Mouse (Mus musculus): ENCODE results near the gene Jpt2.
"Not testable (repeated sequence)": the region's sequence is repeated elsewhere in the genome, so short reads cannot be mapped to it uniquely, and the experiment has no call there.

Gene Jpt2

DNA sequence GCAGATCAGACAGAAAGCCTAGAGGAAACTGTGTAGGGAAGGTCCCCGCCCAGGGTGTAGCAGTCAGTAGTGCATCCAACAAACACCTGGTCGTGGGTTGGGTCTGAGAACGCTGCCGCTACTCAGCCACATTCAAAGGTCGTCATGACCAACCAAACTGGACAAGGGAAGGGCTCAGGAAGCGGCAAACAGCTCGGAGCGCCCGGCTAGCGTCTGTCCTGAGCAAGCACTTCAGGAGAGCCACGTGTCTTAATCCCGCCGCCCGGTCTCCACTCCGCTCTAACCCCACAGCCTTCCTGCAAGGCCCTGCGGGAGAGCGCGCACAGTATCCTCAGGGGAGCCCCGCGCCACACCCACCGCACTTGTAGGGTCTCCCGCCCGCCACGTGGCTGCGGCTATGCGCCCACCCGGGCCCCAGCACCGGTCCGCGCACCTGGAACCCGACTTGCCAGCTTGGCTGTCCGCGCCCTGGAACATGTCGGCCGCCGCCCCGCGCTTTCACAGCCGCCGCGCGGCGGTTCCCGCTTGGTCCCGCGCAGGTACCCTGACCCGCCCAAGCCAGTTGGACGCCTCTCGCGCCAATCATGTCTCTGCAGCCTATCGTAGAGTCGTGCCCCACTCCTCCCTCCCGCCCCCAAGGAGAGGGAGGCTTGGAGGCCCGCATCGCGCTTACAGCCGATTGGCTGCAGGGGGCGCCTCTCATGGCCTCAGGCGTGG, at the start of gene Jpt2:
Gene Jpt2 (minus strand): TSS at position 555 of the 717 bp plus-strand sequence.
- peak; percentile 99 for DNase-seq (ENCODE audit: low read depth)

DNA sequence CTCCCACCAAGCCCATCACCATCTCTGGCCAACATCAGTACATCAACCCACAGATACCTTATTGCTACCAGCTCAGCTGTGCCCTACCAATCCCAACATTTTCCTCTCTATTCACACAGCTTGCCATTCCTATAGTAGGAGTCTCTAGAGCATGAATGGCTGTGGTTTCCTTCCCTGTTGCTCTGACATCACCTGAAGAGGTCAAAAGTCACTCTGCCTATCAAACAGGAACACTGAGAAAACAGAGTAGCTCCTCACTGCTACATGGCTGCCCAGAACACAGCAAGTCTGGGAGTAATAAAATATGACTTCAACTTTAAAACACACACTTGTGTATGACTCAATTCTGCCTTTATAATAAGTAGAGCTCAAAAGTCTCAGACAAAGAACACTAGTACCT, 47.0 kb upstream of the Jpt2 start:
- DNase-seq (ENCODE audit: low read depth) = no peak

DNA sequence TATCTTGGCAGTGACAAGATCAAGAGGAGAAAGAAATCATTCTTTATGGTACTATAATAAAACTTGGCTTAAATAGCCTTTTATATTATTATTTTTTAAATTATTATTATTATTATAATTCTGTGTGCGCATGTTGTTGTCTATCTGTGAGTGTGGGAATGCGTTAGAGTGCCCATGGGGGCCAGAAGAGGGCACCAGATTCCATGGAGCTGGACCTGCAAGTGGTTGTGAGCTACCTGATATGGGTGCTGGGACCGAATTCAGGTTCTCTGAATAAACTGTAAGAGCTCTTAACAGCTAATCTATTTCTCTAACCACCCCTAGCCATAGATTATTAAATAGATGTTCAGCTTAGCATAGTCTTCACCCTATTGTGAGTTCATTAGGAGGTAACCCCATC, 44.6 kb upstream of the Jpt2 start:
- no peak for DNase-seq (ENCODE audit: low read depth)

DNA sequence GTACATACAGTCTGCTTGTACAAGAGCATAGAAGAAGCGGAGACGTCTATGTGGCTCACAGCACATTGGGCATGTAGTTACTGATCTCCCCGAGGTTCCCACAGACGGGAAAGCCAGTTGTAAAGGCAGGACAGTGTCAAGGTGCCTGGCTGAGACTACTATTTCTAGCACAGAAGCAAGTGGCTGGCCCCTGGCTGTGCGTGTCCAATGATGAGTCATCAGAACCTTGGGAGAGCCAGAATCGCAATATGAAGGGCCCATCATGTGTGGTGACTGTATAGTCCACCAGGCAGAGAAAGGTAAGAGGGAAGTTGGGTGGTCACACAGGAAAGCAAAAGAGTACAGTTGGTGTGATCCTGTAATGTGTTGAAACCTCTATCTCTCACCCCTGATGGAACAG, 34.2 kb upstream of the Jpt2 start:
- DNase-seq (ENCODE audit: low read depth) = no peak

DNA sequence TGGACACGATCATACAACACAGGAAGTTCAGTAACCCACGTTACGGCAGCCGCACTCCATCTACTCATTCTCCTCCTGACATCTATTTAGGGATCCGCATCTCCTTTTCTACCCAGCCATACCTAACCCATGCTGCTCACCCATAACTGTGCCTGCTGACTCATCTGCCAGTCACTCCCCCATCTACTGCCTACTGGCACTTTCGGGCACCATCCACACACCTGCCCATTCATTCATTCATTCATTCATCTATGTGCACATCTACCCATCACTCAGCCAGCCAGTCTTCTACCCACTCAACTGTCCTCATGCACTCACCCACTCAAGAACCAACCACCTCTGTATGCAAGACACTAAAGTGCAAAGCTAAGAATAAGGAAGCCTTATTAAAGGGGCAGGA, 26.7 kb upstream of the Jpt2 start:
- no peak for DNase-seq (ENCODE audit: low read depth)

DNA sequence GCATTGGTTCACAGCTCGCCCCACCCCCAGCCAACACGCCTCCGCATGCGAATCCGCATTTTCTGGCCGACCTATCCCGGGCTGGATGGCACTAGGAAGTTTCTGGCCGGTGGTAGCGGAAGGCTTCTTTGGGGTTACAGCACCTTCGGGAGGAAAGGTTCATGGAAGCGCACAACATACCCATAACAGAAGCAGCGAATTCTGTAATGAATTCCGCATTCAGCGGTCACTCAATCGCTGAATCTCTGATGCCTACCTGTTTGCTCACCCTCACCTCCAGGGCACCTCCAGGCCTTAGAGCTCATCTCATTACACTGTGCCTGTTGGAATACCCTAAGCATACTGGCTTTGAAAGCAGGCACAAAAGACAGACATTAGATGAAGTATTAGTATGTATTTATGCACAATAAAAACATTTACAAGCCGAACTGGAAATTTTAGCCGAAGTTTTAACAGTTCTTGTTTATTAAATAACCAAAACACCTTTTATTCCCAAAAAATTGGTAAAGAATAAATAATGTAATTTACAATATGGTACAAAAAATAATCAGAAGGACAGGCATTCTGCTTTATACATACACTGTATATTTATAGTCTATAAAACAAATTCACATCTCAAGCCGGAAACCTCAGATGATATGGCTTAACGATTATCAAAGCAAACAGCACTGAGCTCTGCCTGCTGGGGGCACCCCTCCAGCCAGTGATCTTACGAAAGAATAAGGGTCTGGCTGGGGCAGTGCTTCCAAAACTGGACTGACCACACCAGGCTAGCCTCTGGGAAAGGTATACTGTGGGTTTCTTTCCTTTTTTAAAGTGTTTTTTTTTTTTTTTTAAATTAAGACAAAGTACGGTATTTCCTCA, 595 bp upstream of the Jpt2 start:
- peak; percentile 25 for DNase-seq (ENCODE audit: low read depth)

DNA sequence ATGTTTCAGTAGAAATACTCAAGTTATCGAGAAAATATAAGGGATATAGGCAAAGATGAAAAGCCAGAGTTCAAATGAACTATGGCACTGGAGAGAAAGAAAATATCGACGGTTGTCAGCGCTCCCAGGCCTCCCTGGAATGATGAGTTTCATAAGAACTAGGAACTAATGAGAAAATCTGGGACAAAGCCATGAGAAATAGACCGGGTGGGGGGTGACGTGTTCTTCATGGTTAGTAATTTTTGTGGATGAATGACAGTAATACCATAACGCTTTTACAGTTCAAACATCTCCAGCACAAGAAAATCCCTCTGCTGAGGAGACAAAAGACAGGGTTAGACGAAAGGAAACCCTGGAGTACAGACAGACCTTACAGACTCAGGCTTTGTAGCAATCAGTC, 1.1 kb downstream of the Jpt2 start:
- DNase-seq (ENCODE audit: low read depth) = no peak

DNA sequence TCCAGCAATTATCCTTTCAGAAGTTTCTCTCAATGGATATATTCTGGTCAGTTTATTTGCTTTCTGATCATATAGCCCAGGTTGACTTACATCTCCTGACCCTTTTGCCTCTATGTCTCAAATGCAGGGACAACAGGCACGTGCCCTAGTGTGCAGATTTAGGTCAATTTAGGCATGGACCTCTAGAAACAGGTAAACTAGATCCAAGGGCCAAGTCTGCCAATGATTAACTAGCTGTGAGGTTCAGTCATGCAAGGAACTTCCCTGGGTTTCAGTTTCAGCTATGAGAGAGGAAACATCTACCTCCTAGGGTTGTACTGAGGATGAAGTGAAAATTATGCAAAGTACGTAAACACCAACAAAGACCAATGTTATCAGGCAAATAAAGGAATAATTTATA, 7.2 kb downstream of the Jpt2 start:
- DNase-seq (ENCODE audit: low read depth) = no peak

DNA sequence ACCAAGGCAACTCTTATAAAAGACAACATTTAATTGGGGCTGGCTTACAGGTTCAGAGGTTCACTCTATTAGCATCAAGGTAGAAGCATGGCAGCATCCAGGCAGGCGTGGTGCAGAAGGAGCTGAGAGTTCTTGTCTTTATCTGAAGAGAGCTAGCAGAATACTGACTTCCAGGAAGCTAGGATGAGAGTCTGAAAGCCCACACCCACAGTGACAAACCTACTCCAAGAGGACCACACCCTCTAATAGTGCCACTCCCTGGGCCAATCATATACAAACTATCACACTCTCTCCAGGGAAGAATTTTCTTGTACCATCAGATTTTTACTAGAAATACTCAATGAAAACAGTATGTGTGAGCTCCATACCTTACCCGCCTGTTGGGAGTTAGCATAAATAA, 9.8 kb downstream of the Jpt2 start:
- DNase-seq (ENCODE audit: low read depth) = no peak

DNA sequence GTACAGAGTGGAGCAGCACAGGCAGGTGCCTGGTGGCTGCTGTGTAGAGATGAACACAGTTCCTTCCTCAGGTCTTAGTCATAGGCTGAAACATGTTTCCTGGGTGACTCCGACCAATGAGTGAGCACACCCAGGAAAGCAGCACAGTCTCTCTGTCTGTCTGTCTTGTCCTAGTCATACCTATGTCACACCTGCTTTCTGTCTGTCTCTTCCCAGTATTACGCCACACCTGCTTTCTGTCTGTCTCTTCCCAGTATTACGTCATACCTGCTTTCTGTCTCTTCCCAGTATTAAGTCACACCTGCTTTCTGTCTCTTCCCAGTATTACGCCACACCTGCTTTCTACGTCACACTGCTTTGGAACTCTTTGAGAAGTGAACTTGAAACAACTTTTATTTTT, 12.3 kb downstream of the Jpt2 start:
- DNase-seq (ENCODE audit: low read depth) = no peak

DNA sequence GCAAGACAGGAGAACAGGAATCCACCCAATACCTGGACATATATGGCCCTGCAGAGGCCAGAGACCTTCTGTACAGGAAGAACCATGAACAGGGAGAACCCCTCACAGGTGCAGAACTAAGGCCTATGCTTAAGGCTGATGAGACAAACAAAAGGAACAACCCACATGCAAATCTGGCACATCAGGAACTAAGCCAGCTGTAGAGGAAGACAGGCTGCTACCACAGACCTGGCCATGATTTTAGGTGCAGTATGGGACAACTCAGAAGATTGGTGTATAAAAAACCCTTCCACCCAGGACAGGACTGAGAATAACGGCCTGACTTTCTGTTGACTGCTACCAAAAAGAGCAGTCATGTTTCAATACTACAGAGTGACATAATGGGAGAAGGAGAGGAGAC, 16.9 kb downstream of the Jpt2 start:
- DNase-seq (ENCODE audit: low read depth) = not testable (repeated sequence)

DNA sequence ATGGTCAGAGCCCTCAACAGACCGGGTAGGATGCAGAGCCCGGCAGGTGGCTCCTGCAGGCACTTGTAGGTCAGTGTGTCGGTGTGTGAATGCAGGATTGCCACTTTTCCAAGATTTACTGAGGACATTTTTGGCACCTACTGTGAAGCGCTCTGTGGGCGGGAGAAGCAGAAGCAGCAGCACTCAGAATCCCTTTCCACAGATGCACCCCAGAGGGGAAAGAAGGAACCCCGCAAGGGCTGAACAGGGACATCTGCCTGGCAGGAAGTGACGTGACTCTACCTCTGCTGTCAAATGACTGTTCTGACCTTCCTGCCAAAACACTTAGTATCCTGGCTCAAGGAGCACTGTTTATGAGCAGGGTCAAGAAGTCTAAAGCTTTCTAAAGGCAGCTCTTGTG, 17.5 kb downstream of the Jpt2 start:
- DNase-seq (ENCODE audit: low read depth) = no peak

DNA sequence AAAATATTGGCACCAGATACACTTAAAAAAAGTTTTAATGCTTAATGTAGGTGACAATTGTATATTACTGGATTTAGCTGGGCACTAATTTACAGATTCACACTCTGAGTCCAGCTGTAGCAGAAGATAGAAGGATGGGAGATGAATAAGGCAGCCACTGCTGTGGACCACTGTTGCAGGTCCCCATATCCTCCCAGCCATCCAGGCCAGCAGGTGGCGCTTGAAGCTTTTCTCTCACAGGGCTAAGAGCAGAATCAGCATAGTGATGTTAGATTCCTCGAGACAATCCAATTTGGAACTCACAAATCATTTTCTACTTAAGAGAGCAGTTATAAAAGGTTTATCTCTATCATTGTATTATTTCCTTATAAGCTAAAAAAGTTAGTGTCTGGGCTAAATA, 18.0 kb downstream of the Jpt2 start:
- DNase-seq (ENCODE audit: low read depth) = peak; percentile 47

DNA sequence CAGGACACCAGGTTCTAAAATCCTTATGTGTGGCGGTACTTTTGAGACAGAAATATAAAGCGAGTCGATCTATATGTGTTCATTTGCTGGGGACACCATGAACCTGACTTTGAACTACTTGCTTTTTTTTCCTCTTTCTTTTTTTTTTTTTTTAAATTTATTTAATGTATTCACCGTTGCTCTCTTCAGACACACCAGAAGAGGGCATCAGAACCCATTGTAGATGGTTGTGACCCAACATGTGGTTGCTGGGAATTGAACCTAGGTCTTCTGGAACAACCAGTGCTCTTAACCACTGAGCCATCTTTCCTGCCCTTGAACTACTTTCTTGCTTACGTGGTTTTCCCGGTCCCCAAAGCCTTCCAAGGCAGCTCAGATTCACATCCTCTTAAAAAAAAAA, 23.2 kb downstream of the Jpt2 start:
- DNase-seq (ENCODE audit: low read depth) = no peak

DNA sequence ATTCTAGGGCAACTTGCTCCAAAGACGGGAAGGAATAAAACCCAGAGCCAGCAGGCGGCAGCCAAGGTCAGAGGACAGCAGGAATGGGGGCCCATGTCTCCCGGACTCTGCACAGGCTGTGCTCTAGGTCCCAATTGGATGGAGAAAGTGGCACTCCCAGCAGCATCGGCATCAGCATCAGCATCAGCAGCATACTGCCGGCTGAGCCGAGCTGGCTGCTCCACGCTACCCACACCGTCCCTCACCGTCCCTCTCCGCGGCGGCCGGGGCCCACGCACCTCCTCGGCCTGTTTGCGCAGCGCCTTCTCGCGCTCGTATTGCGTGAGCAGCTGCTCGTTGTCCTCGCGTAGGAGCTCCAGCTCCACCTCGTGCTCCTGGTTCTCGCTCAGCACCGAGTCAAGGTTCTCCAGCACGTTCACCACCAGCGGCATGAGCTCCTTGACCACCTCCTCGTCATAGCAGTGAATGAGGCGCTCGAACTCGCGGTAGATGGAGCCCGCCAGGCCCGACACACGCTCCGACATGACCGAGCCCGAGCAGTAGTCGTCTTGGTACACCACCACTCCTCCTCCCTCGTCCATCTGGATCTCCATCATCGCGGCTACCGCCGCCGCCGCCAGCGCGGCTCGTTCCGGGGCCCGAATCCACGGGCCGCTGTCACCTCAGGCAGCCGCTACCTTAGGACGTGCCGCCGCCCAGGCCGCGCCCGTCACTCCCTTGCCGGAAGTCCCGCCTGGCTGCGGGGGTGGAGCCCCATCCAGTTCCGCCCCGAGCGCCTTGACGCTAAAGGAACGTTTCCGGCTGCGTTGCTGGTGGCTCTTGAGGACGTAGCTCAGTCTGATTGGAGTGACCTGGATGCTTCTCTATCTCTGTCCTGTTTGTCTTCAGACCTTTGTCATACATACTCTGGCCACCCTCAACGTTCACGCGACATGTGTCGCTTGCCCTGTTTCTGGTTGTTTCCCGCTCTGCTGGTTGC, 23.9 kb downstream of the Jpt2 start, which contains the start of gene Mapk8ip3:
Gene Mapk8ip3 (minus strand): TSS at position 719 of the 979 bp plus-strand sequence.
- peak; percentile 97 for DNase-seq (ENCODE audit: low read depth)

DNA sequence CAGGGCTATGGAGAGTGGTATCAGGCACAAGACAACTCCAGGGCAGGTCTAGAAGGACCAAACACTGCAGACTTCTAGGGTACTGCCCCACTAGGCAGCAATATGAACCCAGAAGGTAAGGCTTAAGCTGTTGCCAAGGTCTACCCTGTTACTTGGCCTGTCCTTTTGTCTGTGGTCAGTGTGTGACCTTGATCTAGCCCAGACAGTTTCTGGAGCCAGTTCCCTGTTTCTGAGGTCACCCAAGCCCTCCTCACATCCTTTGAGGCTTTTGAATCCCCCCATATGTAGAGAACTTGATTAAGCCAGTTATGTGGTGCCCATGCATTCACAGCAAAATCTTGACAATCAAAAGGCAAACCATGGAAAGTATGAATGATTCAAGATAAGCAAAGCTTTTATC, 24.8 kb downstream of the Jpt2 start:
- peak; percentile 21 for DNase-seq (ENCODE audit: low read depth)

DNA sequence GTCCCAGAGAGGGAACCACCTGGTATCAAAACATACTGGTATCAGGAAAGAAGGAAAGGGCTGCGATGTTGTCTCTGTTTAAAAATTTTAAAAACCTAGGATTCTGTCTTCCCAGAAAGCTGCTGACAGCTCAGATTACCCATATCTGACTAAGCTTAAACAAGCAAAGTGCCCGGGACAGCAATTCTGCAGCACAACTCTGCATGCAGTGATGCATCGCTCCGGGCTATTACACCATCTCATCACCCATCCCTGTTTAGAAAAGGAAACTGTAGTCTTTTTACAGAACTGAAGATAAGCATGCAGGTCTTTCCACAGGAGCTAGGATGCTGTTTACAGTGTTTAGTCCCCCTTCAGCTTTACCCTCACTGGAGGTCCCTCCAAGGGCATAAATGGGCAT, 25.6 kb downstream of the Jpt2 start:
- DNase-seq (ENCODE audit: low read depth) = no peak

DNA sequence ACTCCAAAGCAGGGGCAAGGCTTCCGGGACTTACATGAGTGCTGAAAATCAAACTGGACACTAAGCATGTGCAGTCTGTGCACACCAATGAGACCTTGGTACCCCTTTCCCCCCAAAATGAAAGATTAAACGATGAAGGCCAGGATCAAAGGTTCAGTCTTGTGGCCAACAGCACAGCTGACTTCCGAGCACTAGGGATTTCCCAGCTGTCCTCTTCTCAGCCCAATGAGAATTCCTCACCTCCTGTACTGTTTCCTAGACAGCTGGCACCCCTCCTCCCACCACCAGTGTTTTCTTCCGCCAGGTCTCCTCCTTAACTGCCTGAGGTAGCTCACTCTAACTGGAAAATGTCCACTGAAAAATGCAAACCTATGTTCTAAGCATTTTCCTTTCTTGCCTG, 27.3 kb downstream of the Jpt2 start:
- no peak for DNase-seq (ENCODE audit: low read depth)

DNA sequence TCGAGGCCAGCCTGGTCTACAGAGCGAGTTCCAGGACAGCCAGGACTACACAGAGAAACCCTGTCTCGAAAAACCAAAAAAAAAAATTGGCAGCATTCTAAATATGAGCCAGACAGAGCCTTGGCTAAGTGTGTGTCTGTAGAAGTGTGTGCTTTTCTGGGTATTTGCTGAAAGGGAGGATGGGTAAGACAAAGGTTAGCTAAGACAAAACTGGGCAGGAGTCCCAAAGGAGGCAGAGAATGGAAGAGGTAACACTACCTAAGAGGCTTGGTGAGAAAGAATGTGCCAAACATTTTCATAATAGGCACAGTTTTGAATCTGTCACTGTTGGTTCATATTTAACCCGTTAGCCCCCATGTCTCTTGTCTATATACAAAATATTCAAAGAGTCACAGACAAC, 28.1 kb downstream of the Jpt2 start:
- no peak for DNase-seq (ENCODE audit: low read depth)

DNA sequence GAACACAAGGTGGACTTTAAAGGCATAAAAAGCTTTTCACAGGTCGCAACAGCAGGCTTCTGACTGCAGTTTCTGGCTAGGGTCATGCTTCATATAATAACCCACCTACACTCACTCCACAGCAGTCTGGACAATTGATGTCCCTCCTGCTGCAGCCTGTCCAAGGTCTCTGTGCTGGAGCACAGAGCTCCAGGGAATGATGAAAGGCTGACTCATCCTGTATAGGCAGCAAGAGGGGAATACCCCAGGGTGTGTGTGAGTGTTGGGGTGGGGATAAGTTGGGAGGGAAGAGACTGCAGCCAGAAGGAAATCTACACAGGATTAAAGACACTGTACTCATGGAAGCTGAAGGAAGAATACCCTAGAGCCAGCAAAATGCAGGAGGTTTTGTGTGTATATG, 31.0 kb downstream of the Jpt2 start:
- no peak for DNase-seq (ENCODE audit: low read depth)

DNA sequence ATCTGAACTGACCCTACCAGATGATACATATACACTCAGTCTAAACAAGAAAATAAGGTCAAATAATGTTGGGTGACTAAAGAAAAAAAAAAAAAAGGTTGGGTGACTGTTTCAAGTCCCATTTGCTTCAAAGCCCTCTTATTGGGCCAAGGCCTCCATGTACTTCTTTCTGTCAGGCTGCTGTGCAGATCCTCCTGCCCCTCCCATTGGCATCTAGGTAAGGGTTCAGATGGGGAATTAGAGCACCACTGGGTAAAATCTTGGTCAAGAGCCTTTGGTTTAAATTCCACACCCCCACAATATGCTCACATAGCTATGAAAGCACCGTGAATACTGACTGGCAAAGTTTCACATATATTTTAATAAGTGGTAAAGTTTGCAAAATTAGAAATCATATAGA, 37.2 kb downstream of the Jpt2 start:
- DNase-seq (ENCODE audit: low read depth) = no peak

DNA sequence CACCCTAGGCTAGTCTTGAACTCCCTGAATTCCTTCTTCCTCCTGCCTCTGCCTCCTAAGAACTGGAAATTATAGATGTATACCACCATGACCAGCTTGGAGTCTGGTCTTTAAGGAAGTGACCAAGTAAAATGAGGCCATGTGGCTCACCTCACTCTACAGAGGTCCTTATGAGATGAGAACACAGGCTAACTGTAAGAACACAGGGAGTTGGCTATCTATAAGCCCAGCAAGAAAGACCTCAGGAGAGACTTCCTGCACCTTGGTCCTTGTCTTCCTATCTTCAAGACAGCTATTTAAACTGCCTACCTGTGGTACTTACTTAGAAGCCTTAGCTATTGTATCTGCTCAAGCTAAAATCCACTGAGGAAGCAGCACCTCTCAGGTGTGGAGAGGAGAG, 46.5 kb downstream of the Jpt2 start:
- no peak for DNase-seq (ENCODE audit: low read depth)

Measured in induced T-regulatory cell, adult 2 months (primary cell).